Mouse (Mus musculus) brain, embryonic 14.5 days (tissue): Measurements from ENCODE around the gene 1190005I06Rik.

ENCODE experiments used
- CTCF ChIP-seq: fragments of 200-500 bp; IDR thresholded peaks from 2 replicates; pipeline ENCODE4 v1.5.1; 2012; ENCODE audit warnings: inconsistent platforms, mild to moderate bottlenecking, moderate library complexity, borderline replicate concordance; ENCODE audit not compliant: insufficient read depth, insufficient read length; ENCODE audit errors: extremely low read depth
- POLR2A ChIP-seq: fragments of 200-500 bp; IDR thresholded peaks from 2 replicates; pipeline ENCODE4 v1.6.1; 2012; ENCODE audit warnings: mild to moderate bottlenecking, inconsistent platforms, borderline replicate concordance; ENCODE audit not compliant: poor library complexity, insufficient read depth, insufficient read length, severe bottlenecking; ENCODE audit errors: extremely low read depth

- TF ChIP-seq CTCF (no peak), POLR2A (no peak)
Observed at GRCm38 (mm10) chr8:120581329-120581728, 66.1 kb downstream of the 1190005I06Rik start.
